ENCODE assay signal across 19 mouse cellular contexts in the genomic region with DNA sequence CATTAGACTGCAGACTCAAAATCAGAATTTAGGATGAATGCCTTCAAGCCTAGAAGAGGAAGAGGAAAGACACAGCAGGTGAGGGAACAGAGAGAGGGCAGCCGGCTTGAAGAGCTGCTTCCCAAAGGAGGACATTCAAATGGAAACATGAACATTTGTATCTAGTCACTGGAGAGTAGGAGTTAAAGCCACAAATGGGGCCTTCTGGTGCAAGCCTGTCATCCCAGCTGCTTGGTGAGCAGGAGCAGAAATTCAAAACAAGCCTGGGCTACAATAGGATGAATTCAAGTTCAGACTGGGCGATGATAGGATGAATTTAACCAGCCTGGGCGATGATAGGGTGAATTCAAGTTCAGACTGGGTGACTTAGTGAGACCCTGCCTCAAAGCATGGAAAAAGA.
DNase-seq lines count a peak whose midpoint lies in the region; ATAC-seq lines count a peak whose summit lies in the region.
"Had no signal": no experiment of that assay in that cellular context is flagged by ENCODE, and none has a peak within 500 bp of the region (broad histone marks: within the 10 kb centered on the region; RNA-seq: fewer than 3 reads in every experiment).

No protein-coding gene starts in this region.

- DNase-seq in brain, adult 2 months (ENCODE audit: low read depth, low spot score) = peak; percentile 35
- DNase-seq in layer of hippocampus, adult 18-20 months (ENCODE audit: low spot score in 2 of 2) = peak; percentile 64 to 81
- peak; percentile 68 for DNase-seq in layer of hippocampus, adult 9-11 months
- peak; percentile 54 to 68 for DNase-seq in layer of hippocampus, postnatal 36 days
- no peak for DNase-seq in cerebellum, adult 8-10 months
- DNase-seq in retina, embryonic 14.5 days (ENCODE audit: low spot score) = no peak
- DNase-seq: adrenal gland, adult 2 months; adrenal gland, postnatal 25 days; cerebellum, adult 11 months; cerebellum, adult 9-10 months; cerebellum, postnatal 25 days; forebrain, postnatal 0 days; gastrocnemius, postnatal 14 days; heart, adult 2 months; heart, postnatal 14 days had no signal

- ATAC-seq in erythroblast, adult 5-6 weeks (replicated peaks; ENCODE audit: low FRiP score, poor library complexity, severe bottlenecking) = no peak
- ATAC-seq: activated CD4-positive, CD25-positive, alpha-beta regulatory T cell, adult 4 months; forebrain, embryonic 13.5 days; forebrain, postnatal 0 days; Patski had no signal

Comparison
In these comparisons a context has a peak if more than half of its experiments do, and no peak if none do; other contexts are left out.
1. DNase-seq: peak in brain, adult 2 months (single experiment), layer of hippocampus, adult 18-20 months (2 of 2), layer of hippocampus, adult 9-11 months (single experiment) and layer of hippocampus, postnatal 36 days (2 of 2); none in cerebellum, adult 8-10 months (single experiment) and retina, embryonic 14.5 days (single experiment).